Mouse (Mus musculus) hindbrain, embryonic 10.5 days (tissue): ENCODE data around the gene Fggy. TPM values are rescaled to one million over a fixed set of nuclear protein-coding genes. Genes with fewer than 3 reads are reported as not detected.

Experiments used
- DNase-seq: peaks from one replicate; pipeline ENCODE4 v3.0.0-alpha.2; 2017; ENCODE audit warnings: low spot score
- H3K27ac ChIP-seq: fragments of 300-500 bp; sonication (generic); 2 replicates; pipeline ENCODE4 v1.5.1; 2016; ENCODE audit warnings: mild to moderate bottlenecking, moderate library complexity
- H3K27me3 ChIP-seq: fragments of 300-500 bp; sonication (generic); 2 replicates; pipeline ENCODE4 v1.6.1; 2016; ENCODE audit warnings: mild to moderate bottlenecking; ENCODE audit not compliant: poor library complexity, insufficient read depth, severe bottlenecking
- H3K36me3 ChIP-seq: fragments of 300-500 bp; sonication (generic); 2 replicates; pipeline ENCODE4 v1.6.1; 2016; ENCODE audit warnings: mild to moderate bottlenecking, moderate library complexity
- H3K4me1 ChIP-seq: fragments of 300-500 bp; sonication (generic); replicated peaks from 2 replicates; pipeline ENCODE4 v1.6.1; 2016; ENCODE audit warnings: mild to moderate bottlenecking
- H3K4me3 ChIP-seq: fragments of 300-500 bp; sonication (generic); 2 replicates; pipeline ENCODE4 v1.5.1; 2016; ENCODE audit warnings: mild to moderate bottlenecking, moderate library complexity
- H3K9me3 ChIP-seq: fragments of 300-500 bp; sonication (generic); 2 replicates; pipeline ENCODE4 v1.6.1; 2016; ENCODE audit warnings: mild to moderate bottlenecking, moderate library complexity
- WGBS: fragments of 180-500 bp; shearing (Covaris S2); methylation state at CpG from one replicate; pipeline ENCODE4 v1.1.7; 2016; 5-methylcytosine and 5-hydroxymethylcytosine counted together
- polyA plus RNA-seq: library from polyadenylated mRNA; unstranded; fragments of >200 nt; fragmentation: Nextera tagmentation; extraction: Ambion mirVana; gene quantifications from 2 replicates; pipeline ENCODE4 v1.2.1, GENCODE M21; 2016

The Fggy gene
- polyA plus RNA-seq, 1 experiment from 2014 or later: 7.5 TPM

GRCm38 (mm10) chr4:95726361-95726760, 169.1 kb downstream of the Fggy start:
- Histone ChIP-seq H3K36me3 (no peaks in the 10 kb centered on the region), H3K27ac (no peak overlapping the region), H3K4me3 (no peak overlapping the region), H3K4me1 (no peaks in the 10 kb centered on the region), H3K9me3 (no peaks in the 10 kb centered on the region), H3K27me3 (no peaks in the 10 kb centered on the region)
- DNase-seq: no peak
- WGBS: 95% methylated on average over 2 of the region's 2 CpGs

- H3K4me3 ChIP-seq: no peak overlapping the region
- no peaks in the 10 kb centered on the region for H3K27me3 ChIP-seq
- WGBS: 64% methylated on average over 3 of the region's 3 CpGs
- H3K4me1 ChIP-seq: peaks cover 10% of the 10 kb centered on the region
- no peaks in the 10 kb centered on the region for H3K9me3 ChIP-seq
- no peaks in the 10 kb centered on the region for H3K36me3 ChIP-seq
- H3K27ac ChIP-seq: no peak overlapping the region
- DNase-seq: no peak
Observed at GRCm38 (mm10) chr4:95729142-95729826, 172.0 kb downstream of the Fggy start.

- H3K4me3 ChIP-seq: no peak overlapping the region
- H3K36me3 ChIP-seq: no peaks in the 10 kb centered on the region
- DNase-seq: no peak
- H3K27me3 ChIP-seq: no peaks in the 10 kb centered on the region
- H3K27ac ChIP-seq: no peak overlapping the region
- 86% methylated on average over 2 of the region's 2 CpGs for WGBS
- H3K4me1 ChIP-seq: peaks cover 10% of the 10 kb centered on the region
- H3K9me3 ChIP-seq: no peaks in the 10 kb centered on the region
Observed at GRCm38 (mm10) chr4:95731110-95731509, 173.8 kb downstream of the Fggy start.

GRCm38 (mm10) chr4:95733397-95734249, 176.3 kb downstream of the Fggy start:
- Histone ChIP-seq H3K36me3 (no peaks in the 10 kb centered on the region), H3K27ac (0 out of 2 replicates have a peak overlapping the region, but pooled peaks have one; percentile 66), H3K4me3 (no peak overlapping the region), H3K27me3 (no peaks in the 10 kb centered on the region), H3K9me3 (no peaks in the 10 kb centered on the region), H3K4me1 (peaks cover 21% of the 10 kb centered on the region)
- no peak for DNase-seq
- WGBS: 35% methylated on average over 6 of the region's 6 CpGs

GRCm38 (mm10) chr4:95735967-95736366, 178.7 kb downstream of the Fggy start:
- H3K4me1 ChIP-seq: peaks cover 23% of the 10 kb centered on the region
- DNase-seq: no peak

DNA sequence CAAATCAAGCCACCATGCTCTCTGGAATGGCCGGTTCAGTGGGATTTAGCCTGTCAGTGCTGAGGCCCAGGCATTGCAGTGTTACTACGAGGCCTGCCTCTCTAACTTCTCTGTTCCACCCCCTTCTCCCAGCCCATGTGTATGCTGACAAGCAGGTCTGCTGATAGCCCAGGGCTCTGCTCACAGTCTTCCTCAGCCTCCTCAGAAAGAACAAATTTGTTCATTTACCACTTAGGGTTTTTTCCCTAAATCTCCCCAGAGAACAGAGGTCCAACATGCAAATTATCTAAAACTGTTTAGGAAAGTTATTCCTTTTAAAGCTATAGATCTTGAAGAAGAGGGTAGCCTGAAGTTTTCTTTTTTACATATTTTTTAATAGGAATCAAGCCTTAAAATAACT, 179.4 kb downstream of the Fggy start:
- no peak for DNase-seq
- Histone ChIP-seq H3K27ac (no peak overlapping the region), H3K4me1 (peaks cover 23% of the 10 kb centered on the region), H3K4me3 (no peak overlapping the region), H3K36me3 (no peaks in the 10 kb centered on the region), H3K9me3 (no peaks in the 10 kb centered on the region), H3K27me3 (no peaks in the 10 kb centered on the region)
- 69% methylated on average over 2 of the region's 2 CpGs for WGBS

More at GRCm38 (mm10) chr4:95735967-95736366, 178.7 kb downstream of the Fggy start:
- Histone ChIP-seq H3K4me3 (no peak overlapping the region), H3K9me3 (no peaks in the 10 kb centered on the region), H3K27me3 (no peaks in the 10 kb centered on the region), H3K27ac (no peak overlapping the region), H3K36me3 (no peaks in the 10 kb centered on the region)
- 94% methylated on average over 4 of the region's 4 CpGs for WGBS

- 47% methylated on average over 5 of the region's 5 CpGs for WGBS
- peak overlapping the region; percentile 53; the same call in 1 of the 2 replicates for H3K27ac ChIP-seq
- H3K36me3 ChIP-seq: no peaks in the 10 kb centered on the region
- H3K9me3 ChIP-seq: no peaks in the 10 kb centered on the region
- no peak for DNase-seq
- H3K4me3 ChIP-seq: no peak overlapping the region
- H3K4me1 ChIP-seq: peaks cover 23% of the 10 kb centered on the region
- no peaks in the 10 kb centered on the region for H3K27me3 ChIP-seq
Observed at GRCm38 (mm10) chr4:95738179-95738578, 180.9 kb downstream of the Fggy start.

GRCm38 (mm10) chr4:95738725-95739124, 181.4 kb downstream of the Fggy start:
- H3K27me3 ChIP-seq: no peaks in the 10 kb centered on the region
- no peaks in the 10 kb centered on the region for H3K36me3 ChIP-seq
- 61% methylated on average over 4 of the region's 4 CpGs for WGBS
- H3K9me3 ChIP-seq: no peaks in the 10 kb centered on the region
- H3K27ac ChIP-seq: peak overlapping the region; percentile 53; the same call in 1 of the 2 replicates
- DNase-seq: no peak
- peaks cover 18% of the 10 kb centered on the region for H3K4me1 ChIP-seq
- no peak overlapping the region for H3K4me3 ChIP-seq

- no peaks in the 10 kb centered on the region for H3K9me3 ChIP-seq
- no peak for DNase-seq
- 79% methylated on average over 7 of the region's 7 CpGs for WGBS
Observed at GRCm38 (mm10) chr4:95741115-95741734, 183.9 kb downstream of the Fggy start.

GRCm38 (mm10) chr4:95742986-95743385, 185.7 kb downstream of the Fggy start:
- H3K4me1 ChIP-seq: peaks cover 9% of the 10 kb centered on the region; the same call in 1 of the 2 replicates
- DNase-seq: no peak
- no peak overlapping the region for H3K27ac ChIP-seq
- H3K4me3 ChIP-seq: no peak overlapping the region
- H3K36me3 ChIP-seq: no peaks in the 10 kb centered on the region
- H3K27me3 ChIP-seq: no peaks in the 10 kb centered on the region
- 40% methylated on average over 4 of the region's 4 CpGs for WGBS
- no peaks in the 10 kb centered on the region for H3K9me3 ChIP-seq

More at GRCm38 (mm10) chr4:95741115-95741734, 183.9 kb downstream of the Fggy start:
- no peaks in the 10 kb centered on the region for H3K36me3 ChIP-seq
- peaks cover 13% of the 10 kb centered on the region; the same call in 1 of the 2 replicates for H3K4me1 ChIP-seq
- no peaks in the 10 kb centered on the region for H3K27me3 ChIP-seq
- H3K27ac ChIP-seq: peak overlapping the region; percentile 35; the same call in 1 of the 2 replicates
- no peak overlapping the region for H3K4me3 ChIP-seq

DNA sequence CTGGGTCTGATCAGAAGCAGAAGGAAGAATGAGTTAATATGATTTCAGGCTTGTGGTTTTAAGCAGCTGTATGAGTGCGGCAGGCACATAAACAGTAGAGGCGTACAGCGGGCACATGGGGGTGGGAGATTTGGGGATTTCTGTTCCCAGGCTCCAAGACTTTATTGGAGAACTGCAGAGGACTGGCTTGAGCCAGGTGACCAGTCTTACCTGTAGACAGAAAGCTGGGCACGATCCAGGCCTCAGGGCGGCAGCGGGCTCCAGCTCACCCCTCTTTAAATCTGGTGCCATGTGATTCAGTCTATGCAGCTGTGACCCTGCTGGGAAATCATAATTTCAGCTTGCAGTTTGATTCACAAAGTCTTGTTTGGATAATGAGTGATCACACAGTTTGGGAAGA, 189.6 kb downstream of the Fggy start:
- H3K27me3 ChIP-seq: no peaks in the 10 kb centered on the region
- H3K36me3 ChIP-seq: no peaks in the 10 kb centered on the region
- 93% methylated on average over 6 of the region's 6 CpGs for WGBS
- no peaks in the 10 kb centered on the region for H3K9me3 ChIP-seq
- no peaks in the 10 kb centered on the region for H3K4me1 ChIP-seq
- H3K27ac ChIP-seq: no peak overlapping the region
- DNase-seq: no peak
- H3K4me3 ChIP-seq: no peak overlapping the region

- H3K9me3 ChIP-seq: no peaks in the 10 kb centered on the region
- H3K27me3 ChIP-seq: no peaks in the 10 kb centered on the region
- no peak overlapping the region for H3K4me3 ChIP-seq
- DNase-seq: no peak
- H3K4me1 ChIP-seq: 0 out of 2 replicates have a peak, but pooled peaks cover 2% of the 10 kb centered on the region
- 89% methylated on average over 12 of the region's 12 CpGs for WGBS
- H3K27ac ChIP-seq: no peak overlapping the region
- H3K36me3 ChIP-seq: no peaks in the 10 kb centered on the region
Observed at GRCm38 (mm10) chr4:95747415-95748202, 190.3 kb downstream of the Fggy start.
